Mouse (Mus musculus) CD4-positive, CD25-positive, alpha-beta regulatory T cell, adult 2 months (primary cell): ENCODE results near the gene Rhebl1.

ENCODE experiments used
- DNase-seq: peaks from one replicate; pipeline ENCODE4 v3.0.0-alpha.2; 2012; ENCODE audit warnings: low read depth, low spot score

Gene Rhebl1

DNA sequence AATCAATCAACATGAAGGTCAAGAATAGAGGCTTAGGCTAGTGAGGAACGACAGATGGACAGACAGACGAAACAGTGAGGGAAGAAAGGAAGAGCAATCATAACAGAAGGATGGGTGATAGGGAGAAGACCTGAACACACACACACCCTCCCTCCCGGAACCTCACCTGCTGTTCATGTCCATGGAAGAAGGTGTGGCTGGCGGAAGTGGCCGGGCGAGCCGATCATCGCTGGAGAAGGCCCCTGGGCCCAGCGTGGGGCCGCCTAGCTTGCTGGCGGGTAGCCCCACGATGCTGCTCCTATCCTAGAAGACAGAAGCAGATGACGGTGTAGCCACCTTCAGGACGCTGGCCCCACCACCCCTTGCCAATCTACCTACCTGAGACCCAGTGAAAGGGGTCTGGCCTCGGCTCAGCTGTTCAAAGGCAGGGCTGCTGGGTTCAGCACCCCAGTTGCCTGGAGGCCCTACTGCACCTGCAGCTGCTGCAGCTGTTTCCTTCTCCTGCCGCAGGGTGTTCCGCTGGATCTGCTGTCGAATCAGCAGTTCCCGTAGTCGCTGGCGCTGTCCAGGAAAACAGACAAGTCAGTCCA is 43.0 kb downstream of the Rhebl1 start:
- DNase-seq, result no peak

DNA sequence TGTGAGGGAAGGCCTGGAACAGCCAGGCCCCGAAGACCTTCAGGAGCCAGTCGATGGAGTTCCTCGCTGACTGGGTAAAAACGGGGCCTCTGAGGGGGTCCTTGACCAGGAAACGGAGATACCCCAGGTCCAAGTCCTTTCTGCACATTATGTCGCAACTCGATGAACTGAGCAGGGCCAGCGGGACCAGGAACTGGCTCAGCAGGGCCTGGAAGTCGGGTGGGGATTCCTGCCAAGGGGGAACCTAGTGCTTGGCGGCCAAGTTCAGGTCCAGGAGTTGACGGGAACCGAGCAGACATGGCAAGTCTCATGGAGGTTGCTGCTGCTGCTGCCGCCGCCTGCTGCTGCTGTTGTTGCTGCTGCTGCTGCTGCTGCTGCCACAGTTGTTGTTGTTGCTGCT is 43.7 kb downstream of the Rhebl1 start:
- no peak for DNase-seq

DNA sequence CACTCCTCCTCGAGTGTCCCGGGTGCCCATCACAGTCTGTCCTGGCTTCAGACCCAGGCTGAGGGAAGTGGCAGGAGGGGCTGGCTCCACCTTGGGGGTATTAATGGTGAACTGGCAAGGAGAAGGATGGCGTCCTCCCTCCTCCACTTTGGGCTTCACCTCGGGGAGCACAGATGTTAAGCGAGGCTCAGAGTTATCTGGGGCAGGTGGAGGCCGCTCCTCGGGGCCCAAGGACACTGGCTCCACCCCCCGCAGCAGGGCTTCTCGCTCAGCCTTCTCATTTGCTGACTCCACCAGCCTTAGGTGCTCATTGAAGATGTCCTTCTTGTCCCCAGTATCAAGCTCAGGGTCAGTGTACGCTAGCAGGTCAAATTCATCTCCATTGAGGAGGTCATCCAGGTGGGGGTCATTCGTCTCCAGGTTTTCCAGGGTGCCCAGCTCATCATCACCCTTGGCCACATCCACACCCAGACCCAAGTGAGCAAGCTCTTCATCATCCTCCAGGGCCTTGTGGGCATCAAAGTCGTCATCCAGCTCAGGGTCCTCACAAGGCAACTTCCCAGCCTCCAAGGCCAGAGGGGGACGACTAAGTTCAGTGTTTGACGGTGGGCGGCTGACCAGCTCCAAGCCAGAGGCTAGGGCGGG is 44.3 kb downstream of the Rhebl1 start:
- no peak for DNase-seq

DNA sequence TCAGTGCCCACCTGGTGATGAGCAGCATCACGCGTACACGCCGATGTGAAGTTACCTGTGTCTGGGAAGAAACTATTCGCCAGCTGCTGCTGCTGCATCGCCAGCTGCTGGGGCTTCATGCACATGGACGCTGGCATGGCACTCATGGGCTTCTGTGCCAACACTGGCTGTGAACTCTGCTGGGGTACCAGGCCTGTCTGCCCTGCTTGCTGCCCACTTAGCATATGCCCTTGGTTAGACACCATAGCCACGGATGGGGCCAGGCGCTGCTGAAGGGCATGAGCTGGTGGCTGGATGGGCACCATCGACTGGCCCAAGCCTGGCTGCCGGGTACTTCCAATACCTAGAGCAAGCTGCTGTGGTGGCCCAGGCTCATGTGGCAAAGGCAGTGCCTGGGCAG is 45.2 kb downstream of the Rhebl1 start:
- DNase-seq, result no peak

DNA sequence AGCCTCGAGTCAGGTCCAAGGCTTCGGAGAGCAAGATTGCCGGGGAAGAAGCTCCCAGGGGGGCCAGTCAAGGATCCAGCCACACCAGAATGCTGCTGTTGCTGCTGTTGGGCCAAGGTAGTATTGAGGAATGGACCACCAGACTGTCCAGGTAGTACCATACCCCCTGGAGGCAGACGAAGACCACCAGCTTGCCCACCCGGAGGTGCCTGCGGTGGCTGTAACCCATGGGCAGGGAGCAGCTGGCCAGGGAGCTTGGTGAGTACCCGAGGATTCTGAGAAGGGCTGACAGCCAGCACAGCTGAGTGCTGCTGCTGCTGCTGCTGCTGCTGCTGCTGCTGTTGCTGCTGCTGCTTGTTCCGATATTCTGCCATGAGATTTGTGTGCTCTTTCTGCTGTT is 48.2 kb downstream of the Rhebl1 start:
- DNase-seq, result no peak

DNA sequence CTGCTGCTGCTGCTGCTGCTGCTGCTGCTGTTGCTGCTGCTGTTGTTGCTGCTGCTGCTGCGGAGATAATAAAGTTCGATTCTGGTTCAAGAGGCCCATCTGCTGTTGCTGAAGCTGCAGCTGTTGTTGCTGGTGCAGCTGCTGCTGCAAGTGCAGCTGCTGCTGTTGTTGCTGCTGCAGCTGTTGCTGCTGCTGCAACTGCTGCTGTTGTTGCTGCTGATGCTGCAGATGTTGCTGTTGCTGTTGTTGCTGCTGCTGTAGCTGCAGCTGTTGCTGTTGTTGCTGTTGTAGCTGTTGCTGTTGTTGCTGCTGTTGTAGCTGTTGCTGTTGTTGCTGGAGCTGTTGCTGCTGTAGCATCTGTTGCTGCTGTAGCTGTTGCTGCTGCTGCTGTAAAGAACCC is 49.2 kb downstream of the Rhebl1 start:
- DNase-seq, result no peak

DNA sequence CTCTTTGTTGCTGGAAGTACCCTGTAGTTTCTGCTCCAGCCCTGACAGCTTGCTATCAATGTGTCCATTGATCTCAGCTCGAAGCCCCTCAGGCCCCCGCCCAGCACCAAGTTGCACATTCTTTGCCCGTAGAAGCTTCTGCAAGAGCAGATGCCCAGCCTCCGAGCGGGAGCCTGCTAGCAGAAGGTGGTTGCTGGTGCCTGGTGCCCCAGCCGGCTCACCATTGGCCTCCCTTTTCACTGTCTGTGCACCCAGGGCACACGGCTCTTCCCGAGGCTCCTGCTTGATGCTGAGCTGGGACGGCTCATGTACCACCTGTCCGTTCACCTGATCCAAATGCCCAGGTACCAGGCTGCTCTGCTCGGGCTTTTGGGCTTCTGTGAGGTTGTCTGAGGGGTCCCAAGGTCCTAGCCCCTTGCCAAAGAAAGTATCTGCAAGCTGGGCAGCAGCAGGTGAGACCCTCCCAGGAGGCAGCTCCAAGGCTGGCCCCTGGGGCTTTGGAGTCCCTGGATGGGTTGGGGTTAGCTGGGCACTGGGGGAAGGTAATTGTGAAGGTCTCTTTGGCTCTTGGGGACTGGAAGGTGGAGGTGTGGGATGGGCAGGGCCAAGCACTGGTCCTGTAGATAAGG is 50.6 kb downstream of the Rhebl1 start:
- no peak for DNase-seq

DNA sequence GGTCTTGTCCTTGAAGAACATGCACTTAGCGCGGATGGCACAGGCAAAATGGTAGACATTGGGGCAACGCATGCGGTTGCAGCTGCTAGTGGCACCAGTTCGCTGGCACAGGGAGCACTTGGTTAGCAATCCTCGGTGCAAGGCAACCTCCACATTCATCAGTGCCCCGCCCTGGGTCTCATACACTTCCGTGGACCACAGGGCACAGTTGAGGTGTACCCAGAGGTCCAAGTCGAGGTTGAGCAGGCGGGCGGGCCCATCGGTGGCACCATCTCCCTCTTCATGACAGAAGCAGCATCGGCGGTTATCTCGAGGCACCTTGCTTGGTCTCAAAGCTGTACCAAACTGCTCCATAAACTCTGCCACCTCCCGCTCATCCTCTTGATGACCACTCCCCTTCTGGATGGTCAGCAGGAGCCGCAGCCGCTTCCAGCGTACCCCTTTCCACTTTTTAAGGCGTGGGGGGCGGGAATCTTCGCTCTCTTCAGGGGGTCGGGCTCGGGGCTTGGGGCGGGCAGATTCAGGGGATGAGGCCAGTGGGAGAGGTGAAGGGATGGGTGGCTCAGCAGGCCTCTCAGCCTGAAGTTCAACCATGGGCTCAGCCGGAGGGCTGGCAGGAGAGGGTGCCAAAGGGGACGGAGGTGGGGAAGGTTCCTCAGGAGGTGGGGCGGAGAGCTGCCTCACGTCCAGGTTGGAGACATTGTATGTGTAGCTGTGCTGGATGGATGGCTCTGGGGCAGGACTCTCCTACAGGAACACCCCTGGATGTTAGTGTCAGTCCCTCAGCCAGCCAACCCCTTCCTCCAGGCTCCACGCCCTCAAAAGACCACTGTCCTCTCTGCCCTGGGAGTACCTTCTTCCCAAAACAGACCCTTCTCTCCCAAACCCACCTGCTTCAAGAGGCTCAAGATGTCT is 54.4 kb downstream of the Rhebl1 start:
- DNase-seq, result no peak

DNA sequence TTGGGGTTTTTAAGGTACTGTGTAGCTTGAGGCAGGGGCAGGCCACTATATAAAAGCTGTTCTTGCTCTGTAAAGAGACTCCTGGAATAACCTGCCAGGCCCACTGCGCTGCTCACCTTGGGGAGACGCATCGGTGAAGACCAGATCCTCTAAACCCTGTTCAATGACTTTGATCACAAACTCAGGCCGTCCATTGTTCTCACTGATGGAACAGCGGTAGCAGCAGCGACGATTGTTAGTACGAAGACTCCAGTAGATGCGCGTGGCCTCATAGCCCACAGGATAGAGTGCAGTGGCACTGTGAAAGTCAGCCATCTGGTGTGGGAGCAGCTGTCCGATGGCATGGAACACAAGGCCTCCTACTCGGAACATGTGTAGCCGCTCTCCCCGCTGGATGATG is 55.2 kb downstream of the Rhebl1 start:
- no peak for DNase-seq

DNA sequence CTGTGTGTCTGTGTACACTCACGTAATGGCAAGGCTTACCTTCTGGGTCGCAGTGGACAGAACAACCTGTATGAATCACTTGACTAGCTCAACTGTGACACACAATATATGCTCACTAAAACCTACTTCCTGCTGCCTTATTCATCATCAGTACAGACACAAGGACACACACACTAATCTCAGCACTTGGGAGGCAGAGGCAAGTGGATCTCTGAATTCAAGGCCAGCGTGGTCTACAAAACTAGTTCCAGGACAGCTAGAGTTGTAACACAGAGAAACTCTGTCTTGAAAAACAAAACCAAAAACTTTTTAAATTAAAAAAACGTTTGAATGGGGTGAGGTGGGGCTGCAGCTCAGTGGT is 56.6 kb downstream of the Rhebl1 start:
- DNase-seq, result no peak

DNA sequence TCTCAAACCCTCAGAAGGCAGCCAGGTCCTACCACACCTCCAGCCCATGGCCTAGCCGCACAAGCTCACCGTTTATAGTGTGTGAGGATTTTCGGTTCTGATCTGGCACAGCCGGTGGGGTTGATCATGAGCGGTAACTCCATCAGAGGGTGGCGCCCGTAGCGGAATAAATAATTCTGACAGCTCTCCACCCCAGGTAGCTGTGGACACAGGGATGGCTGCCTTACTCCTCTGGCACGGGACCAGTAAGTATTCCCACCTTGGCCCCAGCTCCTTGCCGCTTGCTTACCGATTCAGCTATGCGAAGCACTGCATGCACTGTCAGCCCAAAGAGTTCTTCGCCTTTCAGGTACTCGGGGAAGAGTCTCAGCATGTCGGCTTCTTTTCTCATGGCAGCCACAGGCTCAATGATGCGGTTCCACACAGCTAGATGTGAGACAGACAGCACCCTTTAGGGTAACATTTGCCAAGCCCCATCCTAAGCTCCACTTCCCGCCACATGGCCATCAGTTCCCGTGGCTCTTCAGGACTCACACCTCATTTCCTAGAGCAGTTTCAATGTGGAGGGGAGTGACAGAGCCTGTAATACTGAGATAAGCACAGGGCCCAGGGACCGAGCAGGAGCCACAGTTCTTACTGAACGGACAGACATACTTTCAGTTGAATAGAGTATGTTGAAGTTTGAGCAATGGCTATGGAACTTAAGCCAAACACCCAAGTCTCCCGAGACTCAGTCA is 57.2 kb downstream of the Rhebl1 start:
- no peak for DNase-seq

DNA sequence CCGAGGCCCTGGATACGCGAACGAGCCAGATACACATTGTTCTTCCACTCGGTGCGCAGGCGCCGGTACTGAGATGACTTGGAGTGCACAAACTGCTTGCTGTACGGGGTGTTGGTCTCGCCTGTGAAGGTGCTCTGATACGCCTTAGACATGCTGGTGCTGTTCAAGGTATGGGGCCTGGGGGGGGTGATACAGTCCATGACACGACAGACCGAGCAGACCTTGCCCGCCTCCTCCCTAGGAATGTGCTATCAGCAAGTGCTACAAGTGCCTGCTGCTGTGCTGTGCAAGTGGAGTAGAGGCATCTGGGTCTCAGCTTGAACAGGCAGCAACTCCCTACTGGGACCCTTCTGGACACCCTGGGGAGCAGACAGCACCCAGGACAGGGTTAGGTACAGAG is 59.0 kb downstream of the Rhebl1 start:
- no peak for DNase-seq

DNA sequence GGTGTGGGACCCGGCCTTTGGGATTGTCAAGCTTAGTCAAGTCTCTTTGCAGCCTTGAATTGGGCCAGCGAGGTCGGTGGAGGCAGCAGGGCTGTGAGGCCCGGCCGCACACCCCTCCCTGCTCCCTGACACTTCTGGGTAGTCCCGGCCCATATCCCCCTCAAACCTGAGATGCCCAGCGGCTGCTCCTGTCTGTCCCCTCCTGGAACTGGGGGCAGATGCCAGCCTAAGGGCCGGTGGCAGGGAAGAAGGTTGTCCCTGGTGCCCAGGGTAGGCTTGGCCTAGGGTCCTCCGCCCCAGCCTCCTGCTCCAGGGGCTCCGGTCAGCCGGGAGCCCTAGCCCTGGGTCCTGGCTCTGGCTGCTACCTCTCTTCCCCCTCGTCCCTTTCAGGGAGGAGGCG is 60.3 kb downstream of the Rhebl1 start:
- no peak for DNase-seq

DNA sequence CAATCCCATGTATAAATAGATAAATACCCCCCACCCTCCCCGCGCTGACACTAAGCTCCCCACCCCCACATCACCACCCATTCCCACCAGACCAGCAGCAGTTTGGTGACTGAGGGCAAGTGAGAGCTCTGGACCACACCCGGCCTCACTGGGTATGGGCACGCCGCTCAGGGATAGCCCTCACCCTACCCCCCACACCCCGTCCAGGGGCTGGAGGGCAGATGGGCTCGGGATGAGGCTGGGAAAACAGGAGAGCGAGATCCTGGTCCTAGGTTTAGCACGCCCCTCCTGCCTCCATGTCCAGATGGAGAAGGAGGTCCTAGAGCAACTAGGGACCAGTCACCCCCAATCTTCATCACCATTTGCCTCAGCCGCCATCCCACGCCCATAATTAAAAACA is 61.1 kb downstream of the Rhebl1 start:
- DNase-seq, result no peak

DNA sequence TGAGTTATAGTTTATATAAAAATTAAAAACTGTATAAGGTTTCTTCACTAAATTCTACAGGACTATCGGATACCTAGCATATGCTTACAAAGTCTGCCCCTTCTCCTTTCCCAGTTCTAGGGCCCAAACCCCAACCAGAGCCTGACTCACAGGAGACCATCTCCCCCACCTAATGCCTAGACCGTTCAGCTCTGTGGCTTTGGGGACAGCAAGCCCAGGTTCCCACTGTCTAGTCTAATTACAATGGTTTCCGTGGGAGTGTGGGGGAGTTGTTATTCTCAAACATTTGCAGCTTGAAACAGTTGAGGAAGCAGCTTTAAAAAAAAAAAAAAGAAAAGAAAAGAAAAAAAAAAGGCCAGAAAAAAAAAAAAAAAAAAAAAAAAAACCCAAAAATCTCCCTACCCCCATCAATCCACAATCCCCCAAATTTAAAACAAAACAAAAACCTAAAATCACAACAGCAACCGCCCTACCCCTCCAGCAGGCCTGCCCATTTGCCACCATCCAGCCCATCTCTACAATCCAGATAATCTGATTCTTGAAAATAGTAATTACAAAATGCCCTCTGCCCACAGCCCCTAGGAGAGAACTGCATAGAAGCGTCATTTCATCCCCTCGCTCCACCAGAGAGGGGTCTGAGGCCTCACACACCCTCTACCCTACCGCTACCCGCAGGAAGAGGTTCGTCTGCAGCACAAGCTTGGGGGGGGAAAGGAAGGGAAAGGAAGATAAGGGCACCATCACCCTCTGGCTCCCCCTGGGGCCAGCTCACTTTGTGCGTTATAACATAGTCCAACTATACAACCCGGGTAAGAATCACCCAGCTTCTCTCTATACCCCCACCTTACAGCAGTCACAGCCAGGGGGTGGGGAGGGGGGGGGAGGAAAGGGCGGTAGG is 61.9 kb downstream of the Rhebl1 start:
- peak; percentile 82 for DNase-seq

DNA sequence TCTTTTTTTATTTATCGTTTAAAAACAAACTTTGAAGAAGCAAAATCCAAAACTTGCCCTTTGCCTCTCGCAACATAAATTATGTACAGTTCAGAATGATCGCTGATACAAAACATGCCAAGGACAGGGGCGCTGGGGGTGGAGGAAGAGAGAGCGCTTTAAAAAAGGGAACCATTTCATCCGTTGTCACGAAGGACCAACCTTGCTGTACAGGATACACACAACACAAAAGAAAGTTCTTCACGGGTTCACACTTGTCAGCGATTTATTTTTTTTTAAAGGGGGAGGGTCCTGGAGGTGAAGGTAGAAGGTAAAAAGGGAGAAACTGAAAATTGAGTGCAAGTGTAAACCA is 62.7 kb downstream of the Rhebl1 start:
- DNase-seq, result no peak

DNA sequence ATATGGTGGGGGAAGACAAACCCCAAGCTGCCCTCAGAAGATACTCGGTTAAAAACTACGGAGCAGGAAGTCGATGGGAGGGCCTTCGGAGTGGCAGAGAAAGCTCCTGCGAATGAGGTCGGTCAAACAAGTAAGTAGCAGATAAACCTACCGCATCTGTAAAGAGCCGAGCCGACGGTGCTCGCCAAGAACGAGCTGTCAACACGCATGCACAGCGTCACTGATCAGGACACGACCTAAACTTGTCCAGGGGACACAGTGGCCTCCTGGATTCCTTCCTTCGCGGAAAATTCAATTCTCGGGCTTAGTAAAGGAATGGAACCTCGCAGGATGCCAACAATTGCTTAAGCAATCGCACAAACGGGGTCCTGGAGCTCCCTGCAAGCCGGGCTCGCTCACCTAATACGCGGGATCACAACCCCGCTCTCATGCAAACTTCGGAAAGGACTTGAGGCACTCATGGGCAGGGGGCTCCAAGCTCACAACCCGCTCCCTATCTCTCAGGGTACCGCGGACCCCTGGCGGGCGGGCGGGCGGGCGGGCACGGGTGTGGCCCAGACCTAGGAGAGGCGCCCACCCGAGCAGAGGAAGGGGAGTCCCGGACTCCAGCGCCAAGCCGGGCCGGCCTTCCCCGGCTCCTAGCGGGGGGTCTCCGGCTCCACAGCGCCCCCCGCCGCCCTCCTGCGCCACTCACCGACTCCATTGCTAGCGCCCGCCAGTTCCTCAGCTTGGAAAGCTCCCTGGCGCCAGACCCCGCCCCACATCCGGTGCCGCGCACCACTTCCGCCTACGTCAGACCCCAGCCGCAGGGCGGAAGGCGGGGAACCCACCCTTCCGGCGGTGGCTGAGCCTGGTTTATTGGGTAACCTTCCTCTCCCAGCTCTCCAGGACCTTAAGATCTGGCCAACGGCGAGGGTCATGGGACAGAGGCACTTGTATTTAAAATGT is 63.3 kb downstream of the Rhebl1 start, which contains the start of gene Prkag1:
TSS of gene Prkag1 (minus strand) at position 786 of the 948 bp plus-strand sequence.
- DNase-seq, result peak; percentile 98
